Mouse (Mus musculus): ENCODE data around the gene Ces2a. TPM values are rescaled to one million over a fixed set of nuclear protein-coding genes. Genes with fewer than 3 reads are reported as not detected.

Gene Ces2a
- polyA plus RNA-seq, 1 experiment from 2014 or later = 5.9 TPM

GRCm38 (mm10) chr8:104761126-104761525, 27.3 kb downstream of the Ces2a start:
- WGBS (ENCODE audit: insufficient replicate concordance) = 54% methylated on average over 4 of the region's 4 CpGs
- no peak overlapping the region for H3K4me2 ChIP-seq
- no peak overlapping the region for H3K9ac ChIP-seq
- H3K9me3 ChIP-seq (replicated peaks) = no peaks in the 10 kb centered on the region
- DNase-seq = no peak
- no peak overlapping the region for H3K27ac ChIP-seq
- H3K4me3 ChIP-seq (replicated peaks) = no peak overlapping the region
- no peaks in the 10 kb centered on the region for H3K4me1 ChIP-seq (replicated peaks)
- H3K27me3 ChIP-seq = no peaks in the 10 kb centered on the region
- H3K36me3 ChIP-seq = no peaks in the 10 kb centered on the region
- ATAC-seq (ENCODE audit: low read depth) = no peak

- H3K27me3 ChIP-seq = no peaks in the 10 kb centered on the region
- H3K4me1 ChIP-seq (replicated peaks) = no peaks in the 10 kb centered on the region
- H3K4me3 ChIP-seq (replicated peaks) = no peak overlapping the region
- DNase-seq = no peak
- WGBS (ENCODE audit: insufficient replicate concordance) = 41% methylated on average over 4 of the region's 4 CpGs
- no peak for ATAC-seq (ENCODE audit: low read depth)
- no peaks in the 10 kb centered on the region for H3K36me3 ChIP-seq
- H3K9me3 ChIP-seq (replicated peaks) = 0 out of 2 replicates have a peak, but pooled peaks cover 6% of the 10 kb centered on the region
- H3K27ac ChIP-seq = no peak overlapping the region
- no peak overlapping the region for H3K9ac ChIP-seq
- H3K4me2 ChIP-seq = no peak overlapping the region
Observed at GRCm38 (mm10) chr8:104766485-104766884, 32.7 kb downstream of the Ces2a start.

DNA sequence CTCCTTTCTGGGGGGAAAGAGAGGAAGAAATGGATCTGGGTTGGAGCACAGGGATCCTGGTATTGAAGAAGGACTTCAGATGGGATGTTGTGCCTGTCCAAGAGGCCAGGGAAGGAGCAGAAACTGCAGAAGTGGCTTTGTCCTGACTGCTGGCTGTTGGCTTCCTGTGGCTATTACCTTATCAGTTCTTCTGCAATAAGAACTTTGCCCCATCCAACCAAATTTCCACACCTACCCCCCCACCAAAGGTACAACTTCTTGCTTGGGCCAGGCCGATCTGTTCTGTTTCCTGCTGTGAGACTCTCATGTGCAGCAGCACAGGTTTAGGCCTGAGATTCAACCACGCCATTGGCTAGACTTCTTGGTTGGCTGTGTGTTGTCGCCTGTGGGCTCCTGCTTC, 36.6 kb downstream of the Ces2a start:
- no peak for DNase-seq
- no peaks in the 10 kb centered on the region for H3K27me3 ChIP-seq
- no peak overlapping the region for H3K4me3 ChIP-seq (replicated peaks)
- H3K27ac ChIP-seq = no peak overlapping the region
- WGBS (ENCODE audit: insufficient replicate concordance) = 53% methylated on average over 3 of the region's 3 CpGs
- no peak overlapping the region for H3K9ac ChIP-seq
- no peak overlapping the region for H3K4me2 ChIP-seq
- ATAC-seq (ENCODE audit: low read depth) = no peak
- no peaks in the 10 kb centered on the region for H3K36me3 ChIP-seq
- H3K4me1 ChIP-seq (replicated peaks) = no peaks in the 10 kb centered on the region
- H3K9me3 ChIP-seq (replicated peaks) = 0 out of 2 replicates have a peak, but pooled peaks cover 6% of the 10 kb centered on the region

- 33% methylated on average over 1 of the region's 1 CpGs for WGBS (ENCODE audit: insufficient replicate concordance)
- 0 out of 2 replicates have a peak, but pooled peaks cover 4% of the 10 kb centered on the region for H3K9me3 ChIP-seq (replicated peaks)
Observed at GRCm38 (mm10) chr8:104787049-104787448, 53.2 kb downstream of the Ces2a start.

DNA sequence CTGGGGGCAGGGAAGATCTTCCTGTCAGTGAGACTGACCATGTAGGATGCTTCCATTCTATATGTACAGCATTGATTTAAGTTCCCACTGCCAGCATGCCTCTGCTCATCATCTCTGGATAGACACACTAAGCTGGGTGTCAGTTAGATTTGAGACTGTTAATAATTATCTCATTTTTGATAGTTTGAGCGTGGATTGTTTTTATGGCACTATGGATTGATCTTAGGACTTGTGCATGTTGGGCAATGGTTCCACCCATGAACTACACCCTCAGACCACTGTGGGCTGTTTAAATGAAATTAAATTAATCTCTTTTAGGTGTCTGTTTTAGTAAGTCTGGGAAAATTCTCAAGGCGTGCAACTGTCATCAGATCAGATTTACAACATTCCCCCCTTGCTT, 55.1 kb downstream of the Ces2a start:
- DNase-seq = no peak
- ATAC-seq (ENCODE audit: low read depth) = no peak
- no peak overlapping the region for H3K9ac ChIP-seq
- no peaks in the 10 kb centered on the region for H3K4me1 ChIP-seq (replicated peaks)
- H3K27ac ChIP-seq = no peak overlapping the region
- H3K4me2 ChIP-seq = no peak overlapping the region
- H3K4me3 ChIP-seq (replicated peaks) = no peak overlapping the region
- no peaks in the 10 kb centered on the region for H3K36me3 ChIP-seq
- H3K9me3 ChIP-seq (replicated peaks) = no peaks in the 10 kb centered on the region
- no peaks in the 10 kb centered on the region for H3K27me3 ChIP-seq
- WGBS (ENCODE audit: insufficient replicate concordance) = 62% methylated on average over 2 of the region's 2 CpGs

More at GRCm38 (mm10) chr8:104787049-104787448, 53.2 kb downstream of the Ces2a start:
- no peak overlapping the region for H3K9ac ChIP-seq
- H3K4me1 ChIP-seq (replicated peaks) = no peaks in the 10 kb centered on the region
- ATAC-seq (ENCODE audit: low read depth) (no peak), DNase-seq (no peak)
- H3K4me2 ChIP-seq = no peak overlapping the region
- H3K4me3 ChIP-seq (replicated peaks) = no peak overlapping the region
- no peak overlapping the region for H3K27ac ChIP-seq
- no peaks in the 10 kb centered on the region for H3K36me3 ChIP-seq
- H3K27me3 ChIP-seq = no peaks in the 10 kb centered on the region

DNA sequence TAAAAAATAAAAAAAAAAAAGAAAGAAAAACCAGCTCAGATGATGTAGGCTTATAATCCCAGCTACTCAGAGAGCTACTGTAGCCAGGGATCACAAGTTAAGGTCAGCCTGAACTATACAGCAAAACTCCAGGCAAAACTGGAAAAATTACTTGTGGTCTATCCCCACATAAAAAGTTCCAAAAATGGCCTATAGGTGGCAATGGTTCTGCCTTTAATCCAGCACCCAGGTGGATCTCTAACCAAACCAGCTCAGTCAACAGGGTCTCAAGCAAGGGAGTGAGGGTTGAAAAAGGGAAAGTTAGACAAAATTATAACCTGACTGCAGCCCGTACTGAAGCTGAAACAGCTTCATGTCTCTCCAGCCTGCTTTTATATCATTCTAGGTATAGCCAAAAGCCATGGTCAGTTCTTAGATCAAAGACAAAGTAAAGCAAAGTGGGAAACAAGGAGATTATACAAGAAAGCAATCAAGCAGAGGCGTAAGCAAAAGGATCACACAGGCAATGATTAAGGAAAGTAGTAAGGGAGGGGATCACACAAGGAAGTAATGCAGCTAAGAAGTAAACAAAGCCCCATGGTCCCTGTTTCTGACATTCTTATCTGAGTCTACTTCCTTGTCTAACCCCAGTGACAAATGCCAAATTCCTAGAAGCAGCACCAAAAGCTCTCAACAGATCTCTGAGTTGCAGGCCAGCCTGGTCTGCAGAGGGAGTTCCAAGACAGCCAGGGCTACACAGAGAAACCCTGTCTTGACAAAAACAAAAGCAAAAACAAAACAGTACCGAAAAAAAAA, 56.3 kb downstream of the Ces2a start:
- no peak for DNase-seq
- H3K4me3 ChIP-seq (replicated peaks) = no peak overlapping the region
- no peaks in the 10 kb centered on the region for H3K4me1 ChIP-seq (replicated peaks)
- H3K27me3 ChIP-seq = no peaks in the 10 kb centered on the region
- H3K9ac ChIP-seq = no peak overlapping the region
- 38% methylated on average over 3 of the region's 3 CpGs for WGBS (ENCODE audit: insufficient replicate concordance)
- no peak overlapping the region for H3K4me2 ChIP-seq
- no peaks in the 10 kb centered on the region for H3K36me3 ChIP-seq
- H3K27ac ChIP-seq = no peak overlapping the region
- ATAC-seq (ENCODE audit: low read depth) = no peak
- H3K9me3 ChIP-seq (replicated peaks) = no peaks in the 10 kb centered on the region

Small RNAs within 50 kb of the gene (microRNA-seq; reads per million reads assigned to microRNA genes)
- not detected for gene Gm44328

Other genes with a start within 250 kb of the Ces2a start
- 0.03 TPM in 1 of 2 replicates, not detected in the other for gene Terb1, start 224.1 kb upstream of the Ces2a start, polyA plus RNA-seq (2015; fragmentation: Nextera tagmentation; extraction: Ambion mirVana)
- 43.1 and 49.9 TPM in 2 replicates for gene Nae1, start 199.4 kb upstream of the Ces2a start, polyA plus RNA-seq (2015; fragmentation: Nextera tagmentation; extraction: Ambion mirVana)
- 3.7 and 4.2 TPM in 2 replicates for gene Car7, start 199.3 kb upstream of the Ces2a start, polyA plus RNA-seq (2015; fragmentation: Nextera tagmentation; extraction: Ambion mirVana)
- 4.4 and 5.7 TPM in 2 replicates for gene Pdp2, start 142.6 kb upstream of the Ces2a start, polyA plus RNA-seq (2015; fragmentation: Nextera tagmentation; extraction: Ambion mirVana)
- not detected in 2 replicates for gene Cdh16, start 109.6 kb upstream of the Ces2a start, polyA plus RNA-seq (2015; fragmentation: Nextera tagmentation; extraction: Ambion mirVana)
- 0.75 and 0.82 TPM in 2 replicates for gene Rrad, start 102.7 kb upstream of the Ces2a start, polyA plus RNA-seq (2015; fragmentation: Nextera tagmentation; extraction: Ambion mirVana)
- gene Ciao2b, start 92.0 kb upstream of the Ces2a start, polyA plus RNA-seq (2015; fragmentation: Nextera tagmentation; extraction: Ambion mirVana) = 64.9 and 65.0 TPM in 2 replicates
- 0.06 and 0.16 TPM in 2 replicates for gene Ces2b, start 97.6 kb downstream of the Ces2a start, polyA plus RNA-seq (2015; fragmentation: Nextera tagmentation; extraction: Ambion mirVana)
- not detected in 2 replicates for gene Ces2c, start 113.1 kb downstream of the Ces2a start, polyA plus RNA-seq (2015; fragmentation: Nextera tagmentation; extraction: Ambion mirVana)
- gene Ces2e, start 192.3 kb downstream of the Ces2a start, polyA plus RNA-seq (2015; fragmentation: Nextera tagmentation; extraction: Ambion mirVana) = 0.64 and 0.73 TPM in 2 replicates
- gene Ces2f, start 213.4 kb downstream of the Ces2a start, polyA plus RNA-seq (2015; fragmentation: Nextera tagmentation; extraction: Ambion mirVana) = not detected in 2 replicates
- gene Ces2g, start 227.7 kb downstream of the Ces2a start, polyA plus RNA-seq (2015; fragmentation: Nextera tagmentation; extraction: Ambion mirVana) = 10.2 and 11.7 TPM in 2 replicates

Measured in liver, embryonic 13.5 days (tissue).